Mouse (Mus musculus) layer of hippocampus, adult 9-11 months (tissue): ENCODE results near the gene Rabl3.

Experiments
- DNase-seq: peaks from one replicate; pipeline ENCODE4 v3.0.0; 2022

The Rabl3 gene

GRCm38 (mm10) chr16:37539611-37540580 lies at the start of gene Rabl3, which contains the start of gene Gtf2e1:
Gene Rabl3, plus strand, starts transcription at chr16:37539885.
Gene Gtf2e1, minus strand, starts transcription at chr16:37539789.
- peak; percentile 99 for DNase-seq

DNA sequence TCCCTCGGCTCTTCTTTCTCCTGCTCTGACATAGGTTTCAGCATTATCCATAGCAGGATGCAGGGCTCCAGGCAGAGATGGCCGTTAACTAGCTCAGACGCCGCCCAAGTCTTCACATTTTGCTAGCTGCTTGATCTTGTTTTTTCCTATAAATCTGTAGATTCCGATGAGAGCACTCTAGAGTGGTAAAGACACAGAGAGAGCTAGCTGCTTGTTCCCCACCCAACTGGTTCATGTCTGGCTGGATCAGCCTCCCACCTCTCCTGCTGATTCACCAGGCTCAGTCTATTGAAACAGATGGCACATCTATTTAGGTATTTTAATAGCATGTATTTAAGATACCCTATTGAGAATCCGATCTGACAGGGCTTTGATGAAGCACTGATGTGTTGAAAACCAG lies 44.7 kb upstream of the Rabl3 start:
- DNase-seq = peak; percentile 76

- no peak for DNase-seq
These were observed 41.1 kb upstream of the Rabl3 start for GRCm38 (mm10) chr16:37498581-37498980.

DNA sequence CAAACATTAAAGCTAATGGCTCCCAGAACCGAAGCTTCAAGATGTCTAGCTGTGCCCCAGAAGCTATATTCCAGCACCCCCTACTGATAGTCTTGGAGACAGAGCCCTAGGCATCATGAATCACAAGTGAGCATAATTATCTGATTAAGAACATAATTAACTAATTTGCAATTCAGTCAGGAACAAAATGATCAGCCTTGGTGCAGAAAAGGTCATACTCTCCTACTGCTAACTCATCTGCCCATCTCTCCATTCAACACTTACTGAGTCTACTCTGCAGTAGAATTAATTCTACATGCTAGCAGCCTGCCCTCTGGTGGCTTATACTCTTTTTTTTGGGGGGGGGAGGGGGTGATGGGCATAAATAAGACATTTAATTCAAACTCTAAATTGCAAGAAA lies 35.2 kb upstream of the Rabl3 start:
- no peak for DNase-seq

GRCm38 (mm10) chr16:37506751-37507150 lies 32.9 kb upstream of the Rabl3 start:
- no peak for DNase-seq

GRCm38 (mm10) chr16:37511489-37511888 lies 28.2 kb upstream of the Rabl3 start:
- no peak for DNase-seq

DNA sequence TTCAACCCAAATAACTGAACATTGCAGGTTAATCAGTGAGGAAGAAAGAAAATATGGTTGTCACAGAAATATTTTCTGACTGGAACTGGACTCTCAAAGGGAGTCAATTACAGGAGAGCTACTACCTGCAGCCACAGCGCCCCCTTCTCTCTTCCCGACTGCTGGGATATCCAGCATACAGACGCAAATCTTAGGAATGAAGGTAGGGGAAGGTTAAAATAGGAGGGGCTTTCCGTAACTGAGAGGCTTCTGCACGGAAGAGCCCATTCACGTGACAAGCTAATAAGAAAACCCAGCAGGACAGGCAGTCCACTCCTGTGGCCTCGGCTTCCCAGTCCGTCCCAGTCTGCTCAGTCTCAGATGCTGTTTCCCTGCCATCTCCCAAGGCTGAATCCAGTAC lies 25.0 kb upstream of the Rabl3 start:
- no peak for DNase-seq

GRCm38 (mm10) chr16:37516376-37516993 lies 23.2 kb upstream of the Rabl3 start:
- no peak for DNase-seq

DNA sequence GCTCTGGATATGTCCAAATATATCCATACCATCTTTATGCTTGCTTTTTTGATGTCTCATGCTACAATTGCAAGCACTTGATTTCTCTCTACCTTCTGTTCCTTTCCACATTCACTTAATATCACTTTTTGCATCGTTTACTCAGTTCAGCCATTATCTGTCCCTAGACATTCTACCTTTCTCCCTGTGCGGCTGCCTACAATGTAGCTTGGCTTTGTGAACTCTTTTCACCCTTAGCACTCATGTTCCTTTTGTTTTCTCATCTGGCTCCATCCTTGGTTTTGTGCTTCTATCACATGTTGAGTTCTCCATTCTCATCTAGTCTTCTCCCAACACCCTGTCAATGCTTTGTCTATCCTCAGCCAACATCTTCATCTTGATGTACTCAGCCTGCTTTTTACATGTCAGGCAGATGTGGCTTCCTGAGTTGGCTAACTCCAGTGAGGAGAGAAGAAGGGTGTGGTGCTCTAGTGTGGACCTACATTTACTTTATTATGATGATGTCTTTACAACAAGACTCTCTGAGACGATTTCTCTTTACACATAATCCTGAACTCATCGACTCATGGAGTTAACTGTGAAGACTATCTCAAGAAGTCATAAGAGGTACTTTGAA lies 22.0 kb upstream of the Rabl3 start:
- no peak for DNase-seq

DNA sequence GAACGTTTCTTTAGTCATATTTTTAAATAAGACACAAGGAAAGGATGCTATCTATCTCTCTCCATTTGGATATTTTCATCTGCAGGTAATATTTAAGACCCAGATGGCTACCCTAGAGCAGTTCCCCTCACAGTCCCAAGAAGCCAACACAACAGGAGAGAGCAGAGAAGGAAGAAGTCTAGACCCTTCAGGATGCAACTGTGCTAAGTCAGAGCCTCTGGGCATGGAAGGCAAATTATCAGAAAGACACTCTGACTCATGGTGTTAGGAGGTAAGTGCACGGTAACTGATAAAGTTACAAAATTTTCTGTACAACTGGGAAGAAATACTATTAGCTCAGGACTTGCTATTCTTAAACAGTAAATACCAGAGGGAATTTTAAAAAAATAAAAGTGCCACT lies 21.0 kb upstream of the Rabl3 start:
- DNase-seq = no peak

DNA sequence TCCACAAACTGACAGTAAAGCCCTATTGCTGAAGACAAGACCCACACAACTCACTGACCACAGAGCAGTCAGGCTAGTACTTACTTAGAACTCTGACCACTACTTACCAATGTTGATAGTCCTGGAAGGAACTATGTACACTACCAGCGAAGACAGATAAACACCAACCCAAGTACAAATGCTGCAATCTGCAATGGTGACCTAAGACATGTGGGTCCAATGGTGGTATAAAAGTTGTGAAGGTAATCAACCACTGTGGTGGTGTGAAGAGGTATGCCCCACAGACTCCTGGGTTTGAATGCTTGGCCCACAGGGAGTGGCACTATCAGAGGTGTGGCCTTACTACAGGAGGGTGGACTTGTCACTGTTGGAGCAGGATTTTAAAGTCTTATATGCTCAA lies 20.0 kb upstream of the Rabl3 start:
- no peak for DNase-seq

GRCm38 (mm10) chr16:37520190-37521040 lies 19.3 kb upstream of the Rabl3 start:
- DNase-seq = no peak

- DNase-seq = no peak
These were observed 17.5 kb upstream of the Rabl3 start for GRCm38 (mm10) chr16:37522100-37522697.

- no peak for DNase-seq
These were observed 14.6 kb upstream of the Rabl3 start for GRCm38 (mm10) chr16:37525121-37525520.

DNA sequence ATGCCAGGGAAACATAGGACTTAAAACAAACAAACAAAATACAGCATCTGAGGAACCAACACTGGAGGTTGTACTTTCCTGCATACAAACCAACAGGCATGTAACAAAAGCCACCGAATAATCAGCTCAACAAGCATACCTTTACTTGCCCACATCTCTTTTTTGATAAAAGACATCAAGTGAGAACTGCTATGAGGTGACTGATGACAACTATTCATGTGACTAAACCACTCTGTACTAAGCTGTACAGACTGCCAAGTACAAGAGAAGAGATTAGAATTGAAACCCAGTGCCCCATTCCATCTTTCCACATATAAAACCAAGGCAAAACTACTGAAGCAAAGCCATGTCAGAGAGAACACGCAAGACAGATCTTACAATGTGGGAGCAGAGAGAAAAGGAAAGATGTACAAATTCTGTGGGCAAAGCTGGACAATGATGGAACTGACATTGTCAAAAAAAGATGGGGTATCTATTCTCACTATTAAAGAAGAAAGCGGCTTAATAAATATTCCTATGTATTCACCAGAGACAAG lies 12.9 kb upstream of the Rabl3 start:
- DNase-seq = no peak

DNA sequence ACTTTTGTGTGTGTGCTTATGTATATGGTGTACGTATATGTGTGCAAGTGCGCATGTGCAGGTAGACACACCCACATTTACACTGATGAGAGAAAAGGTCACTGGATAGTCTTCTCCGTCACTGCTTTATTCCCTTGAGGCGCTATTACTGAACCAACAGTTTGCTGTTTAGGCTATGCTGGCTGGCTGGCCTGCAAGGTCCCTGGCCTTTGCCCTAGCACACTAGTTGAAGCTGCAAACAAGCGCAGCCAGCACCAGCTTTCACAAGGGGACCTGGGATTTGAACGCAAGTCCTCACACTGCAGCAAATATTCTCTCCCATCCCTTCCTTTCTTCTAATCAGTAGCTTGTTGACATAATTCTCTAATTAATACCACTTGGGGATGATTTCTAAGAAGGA lies 9.5 kb upstream of the Rabl3 start:
- DNase-seq = no peak

DNA sequence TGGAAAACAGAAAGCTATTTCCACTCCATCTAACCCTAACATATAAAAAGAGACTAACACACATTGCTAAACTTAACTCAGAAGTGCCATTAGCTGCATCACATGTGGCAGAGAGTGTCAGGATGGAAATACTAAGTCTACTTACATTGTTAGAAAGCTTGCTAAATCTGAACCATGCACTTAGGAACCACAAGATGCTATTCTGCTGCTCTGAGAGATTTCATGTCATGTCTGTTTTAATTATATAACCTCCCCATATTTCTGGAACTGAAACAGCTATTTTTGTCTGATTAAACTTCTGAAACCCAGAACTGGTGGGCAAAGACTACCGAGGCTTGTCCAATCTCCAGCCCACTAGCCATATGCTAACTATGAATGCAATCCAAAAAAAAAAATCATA lies 7.6 kb upstream of the Rabl3 start:
- no peak for DNase-seq

- DNase-seq = no peak
These were observed 6.2 kb upstream of the Rabl3 start for GRCm38 (mm10) chr16:37533369-37534068.

DNA sequence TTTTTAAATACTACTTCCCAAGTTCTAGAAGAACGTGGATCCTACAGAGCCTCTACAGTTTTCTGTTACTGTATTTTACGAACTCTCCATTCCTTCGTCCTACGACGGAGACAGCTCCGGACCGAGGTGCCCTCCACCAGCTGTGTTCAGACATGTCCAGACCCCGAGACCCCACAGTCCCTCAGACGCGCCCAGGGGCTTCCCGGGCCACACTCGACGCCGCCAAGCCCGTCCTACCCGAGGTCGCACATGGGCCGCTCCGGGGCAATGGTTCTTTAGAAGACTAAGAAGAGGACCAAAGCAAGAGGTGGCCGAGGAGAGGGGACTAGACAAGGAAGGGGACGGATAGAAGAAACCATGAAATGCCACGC lies 460 bp upstream of the Rabl3 start:
- DNase-seq = no peak

DNA sequence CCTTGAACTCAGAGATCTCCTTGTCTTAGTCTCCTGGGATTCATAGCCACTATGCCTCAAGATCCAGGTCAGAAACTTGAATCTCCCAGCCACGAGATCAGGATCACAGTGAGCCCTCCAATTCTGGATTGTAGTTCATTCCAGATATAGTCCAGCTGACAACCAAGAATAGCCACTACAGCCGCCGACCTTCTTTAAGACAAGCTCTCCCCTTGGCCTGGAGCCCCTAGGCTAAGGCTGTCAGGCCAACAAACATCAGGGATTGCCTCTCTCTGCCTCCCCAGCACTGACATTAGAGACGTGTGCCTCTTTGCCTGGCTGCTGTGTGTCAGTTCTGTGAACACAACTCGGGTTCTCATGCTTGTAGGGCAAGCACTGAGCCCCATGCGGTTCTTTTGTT lies 1.1 kb downstream of the Rabl3 start:
- no peak for DNase-seq

- no peak for DNase-seq
These were observed 6.6 kb downstream of the Rabl3 start for GRCm38 (mm10) chr16:37546312-37546711.

DNA sequence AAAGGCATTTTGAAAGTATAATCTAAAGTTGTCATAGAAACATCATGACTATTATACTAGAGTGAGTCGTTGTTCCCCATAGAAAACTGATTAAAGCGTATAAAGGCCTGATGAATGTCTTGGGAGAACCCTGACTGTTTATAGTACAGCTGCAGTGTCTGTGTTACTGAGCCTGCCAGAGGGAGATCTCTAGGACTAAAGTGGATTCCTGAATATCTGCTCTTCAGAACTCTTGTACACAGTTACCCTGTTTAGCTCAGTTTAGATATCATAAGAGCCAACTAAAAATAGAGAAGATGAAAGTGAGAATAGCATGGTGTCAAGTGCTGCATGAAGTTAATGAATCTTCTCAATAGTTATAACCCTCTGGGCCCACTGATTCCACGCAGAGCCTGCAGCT lies 10.6 kb downstream of the Rabl3 start:
- no peak for DNase-seq
